Mouse (Mus musculus) testis, postnatal 14 days (tissue): ENCODE measurements around the gene Slc7a6os.
"Not testable (repeated sequence)": the region's sequence is repeated elsewhere in the genome, so short reads cannot be mapped to it uniquely, and the experiment has no call there.

ENCODE experiments used
- DNase-seq: peaks from one replicate; pipeline ENCODE4 v3.0.0; 2021; ENCODE audit warnings: low spot score

The Slc7a6os gene

GRCm38 (mm10) chr8:106210821-106211345 is at the start of gene Slc7a6os, which contains the start of gene Prmt7:
Gene Slc7a6os (minus strand): TSS chr8:106210935.
Gene Prmt7 (plus strand): TSS chr8:106210936.
- DNase-seq, result peak; percentile 97

GRCm38 (mm10) chr8:106259579-106260255 is 49.0 kb upstream of the Slc7a6os start:
- DNase-seq, result no peak

GRCm38 (mm10) chr8:106258169-106258568 is 47.4 kb upstream of the Slc7a6os start:
- DNase-seq, result no peak

- no peak for DNase-seq
These were observed 39.5 kb upstream of the Slc7a6os start for GRCm38 (mm10) chr8:106250186-106250585.

- peak; percentile 56 for DNase-seq
These were observed 26.4 kb upstream of the Slc7a6os start for GRCm38 (mm10) chr8:106237106-106237505.

- DNase-seq, result no peak
These were observed 24.0 kb upstream of the Slc7a6os start for GRCm38 (mm10) chr8:106234567-106235261.

- no peak for DNase-seq
These were observed 22.0 kb upstream of the Slc7a6os start for GRCm38 (mm10) chr8:106232751-106233150.

GRCm38 (mm10) chr8:106231536-106231935 is 20.8 kb upstream of the Slc7a6os start:
- no peak for DNase-seq

GRCm38 (mm10) chr8:106226589-106226988 is 15.9 kb upstream of the Slc7a6os start:
- no peak for DNase-seq

GRCm38 (mm10) chr8:106219620-106220019 is 8.9 kb upstream of the Slc7a6os start:
- no peak for DNase-seq

- no peak for DNase-seq
These were observed 3.2 kb upstream of the Slc7a6os start for GRCm38 (mm10) chr8:106213959-106214358.

- no peak for DNase-seq
These were observed 686 bp upstream of the Slc7a6os start for GRCm38 (mm10) chr8:106211421-106211820.

GRCm38 (mm10) chr8:106210035-106210731 is 552 bp downstream of the Slc7a6os start:
- no peak for DNase-seq

GRCm38 (mm10) chr8:106199596-106199995 is 11.1 kb downstream of the Slc7a6os start:
- DNase-seq, result not testable (repeated sequence)

- DNase-seq, result no peak
These were observed 12.0 kb downstream of the Slc7a6os start for GRCm38 (mm10) chr8:106198741-106199140.

GRCm38 (mm10) chr8:106194062-106194461 is 16.7 kb downstream of the Slc7a6os start:
- DNase-seq, result no peak

GRCm38 (mm10) chr8:106193162-106193561 is 17.6 kb downstream of the Slc7a6os start:
- DNase-seq, result no peak

- no peak for DNase-seq
These were observed 19.1 kb downstream of the Slc7a6os start for GRCm38 (mm10) chr8:106191639-106192038.

GRCm38 (mm10) chr8:106189162-106189561 is 21.6 kb downstream of the Slc7a6os start:
- no peak for DNase-seq

- no peak for DNase-seq
These were observed 24.3 kb downstream of the Slc7a6os start for GRCm38 (mm10) chr8:106186394-106186793.

- no peak for DNase-seq
These were observed 25.0 kb downstream of the Slc7a6os start for GRCm38 (mm10) chr8:106185628-106186270.

- DNase-seq, result no peak
These were observed 32.3 kb downstream of the Slc7a6os start for GRCm38 (mm10) chr8:106178428-106178827.
